Mouse (Mus musculus) kidney, postnatal 0 days (tissue): ENCODE data around the gene Capn12. TPM values are rescaled to one million over a fixed set of nuclear protein-coding genes. Genes with fewer than 3 reads are reported as not detected.

ENCODE experiments used
- ATAC-seq: fragments of 200-750 bp; cut with Nextera tagmentation; replicated peaks from 2 replicates; pipeline ENCODE4 v1.8.0; 2017; ENCODE audit warnings: low read depth, moderate number of reproducible peaks, moderate TSS enrichment, moderate library complexity; ENCODE audit not compliant: low FRiP score
- DNase-seq: peaks from one replicate; pipeline ENCODE4 v3.0.0-alpha.2; 2016; ENCODE audit warnings: low spot score
- H3K27ac ChIP-seq: fragments of 300-500 bp; sonication (generic); 2 replicates; pipeline ENCODE4 v1.5.1; 2014; ENCODE audit warnings: mild to moderate bottlenecking
- H3K27me3 ChIP-seq: fragments of 300-500 bp; sonication (generic); 2 replicates; pipeline ENCODE4 v1.6.1; 2014; ENCODE audit warnings: low read length, mixed read lengths; ENCODE audit not compliant: insufficient read depth
- H3K36me3 ChIP-seq: fragments of 300-500 bp; sonication (generic); 2 replicates; pipeline ENCODE4 v1.6.1; 2014; ENCODE audit warnings: low read length, mixed read lengths; ENCODE audit not compliant: insufficient read depth
- H3K4me1 ChIP-seq: fragments of 300-500 bp; sonication (generic); replicated peaks from 2 replicates; pipeline ENCODE4 v1.6.1; 2014; ENCODE audit warnings: antibody characterized with exemption, low read length, mixed read lengths; ENCODE audit not compliant: insufficient read depth
- H3K4me2 ChIP-seq: fragments of 300-500 bp; sonication (generic); 2 replicates; pipeline ENCODE4 v1.6.1; 2014; ENCODE audit warnings: mild to moderate bottlenecking, low read length, moderate library complexity, mixed read lengths
- H3K4me3 ChIP-seq: fragments of 300-500 bp; sonication (generic); replicated peaks from 2 replicates; pipeline ENCODE4 v1.5.1; 2014; ENCODE audit warnings: low read depth, low read length
- H3K9ac ChIP-seq: fragments of 300-500 bp; sonication (generic); 2 replicates; pipeline ENCODE4 v1.6.1; 2014; ENCODE audit warnings: low read depth, low read length
- H3K9me3 ChIP-seq: fragments of 300-500 bp; sonication (generic); replicated peaks from 2 replicates; pipeline ENCODE4 v1.6.1; 2016; ENCODE audit warnings: low read length, inconsistent platforms, mixed read lengths
- CTCF ChIP-seq: IDR thresholded peaks from 2 replicates; pipeline ENCODE4 v1.5.1; 2016; ENCODE audit warnings: antibody characterized with exemption, low read depth, mild to moderate bottlenecking, moderate library complexity
- WGBS: fragments of 180-500 bp; shearing (Covaris S2); extraction: QIAGEN DNeasy Blood & Tissue Kit; methylation state at CpG from one replicate; pipeline ENCODE4 v1.1.7; 2014; 5-methylcytosine and 5-hydroxymethylcytosine counted together
- polyA plus RNA-seq: library from polyadenylated mRNA; unstranded; fragments of >200 nt; fragmentation: Nextera tagmentation; extraction: Ambion mirVana; gene quantifications from 2 replicates; pipeline ENCODE4 v1.2.1, GENCODE M21; 2015

Capn12 gene
- polyA plus RNA-seq, 1 experiment from 2014 or later, result 0.47 TPM

- Histone ChIP-seq H3K9ac (no peak overlapping the region), H3K27ac (peak overlapping the region; percentile 5; the same call in 1 of the 2 replicates), H3K9me3 (no peaks in the 10 kb centered on the region), H3K4me1 (no peaks in the 10 kb centered on the region), H3K4me2 (no peak overlapping the region), H3K27me3 (no peaks in the 10 kb centered on the region), H3K4me3 (no peak overlapping the region), H3K36me3 (no peaks in the 10 kb centered on the region)
- DNase-seq, result peak; percentile 46
- no peak for TF ChIP-seq CTCF
- 0 out of 2 replicates have a peak, but pooled peaks have one; percentile 13 for ATAC-seq
- 13% methylated on average over 1 of the region's 1 CpGs for WGBS
Measured at GRCm38 (mm10) chr7:28849700-28850236, 31.5 kb upstream of the Capn12 start.

GRCm38 (mm10) chr7:28850642-28851041, 30.6 kb upstream of the Capn12 start:
- H3K4me1 ChIP-seq, result no peaks in the 10 kb centered on the region
- no peaks in the 10 kb centered on the region for H3K36me3 ChIP-seq
- H3K27me3 ChIP-seq, result no peaks in the 10 kb centered on the region
- ATAC-seq, result no peak
- H3K9me3 ChIP-seq, result no peaks in the 10 kb centered on the region
- no peak overlapping the region for H3K4me2 ChIP-seq
- DNase-seq, result no peak
- WGBS, result 63% methylated on average over 4 of the region's 4 CpGs
- H3K9ac ChIP-seq, result no peak overlapping the region
- no peak overlapping the region for H3K27ac ChIP-seq
- no peak for TF ChIP-seq CTCF
- H3K4me3 ChIP-seq, result no peak overlapping the region

GRCm38 (mm10) chr7:28859953-28860352, 21.3 kb upstream of the Capn12 start:
- H3K4me2 ChIP-seq, result no peak overlapping the region
- H3K27ac ChIP-seq, result no peak overlapping the region
- no peaks in the 10 kb centered on the region for H3K27me3 ChIP-seq
- H3K9me3 ChIP-seq, result no peaks in the 10 kb centered on the region
- ATAC-seq (no peak), DNase-seq (no peak)
- no peak overlapping the region for H3K4me3 ChIP-seq
- WGBS, result 91% methylated on average over 2 of the region's 2 CpGs
- no peak overlapping the region for H3K9ac ChIP-seq
- TF ChIP-seq CTCF, result no peak
- peaks cover 4% of the 10 kb centered on the region; the same call in 1 of the 2 replicates for H3K4me1 ChIP-seq
- no peaks in the 10 kb centered on the region for H3K36me3 ChIP-seq

GRCm38 (mm10) chr7:28860898-28861297, 20.3 kb upstream of the Capn12 start:
- no peaks in the 10 kb centered on the region for H3K9me3 ChIP-seq
- no peak overlapping the region for H3K9ac ChIP-seq
- DNase-seq (no peak), ATAC-seq (no peak)
- H3K4me3 ChIP-seq, result no peak overlapping the region
- no peak overlapping the region for H3K4me2 ChIP-seq
- no peak overlapping the region for H3K27ac ChIP-seq
- no peaks in the 10 kb centered on the region for H3K36me3 ChIP-seq
- 0 out of 2 replicates have a peak, but pooled peaks have one; percentile 25 for TF ChIP-seq CTCF
- H3K27me3 ChIP-seq, result no peaks in the 10 kb centered on the region
- WGBS, result 89% methylated on average over 6 of the region's 6 CpGs
- H3K4me1 ChIP-seq, result peaks cover 4% of the 10 kb centered on the region; the same call in 1 of the 2 replicates

GRCm38 (mm10) chr7:28862817-28863499, 18.3 kb upstream of the Capn12 start:
- H3K9me3 ChIP-seq, result no peaks in the 10 kb centered on the region
- H3K4me3 ChIP-seq, result no peak overlapping the region
- H3K36me3 ChIP-seq, result no peaks in the 10 kb centered on the region
- H3K9ac ChIP-seq, result no peak overlapping the region
- no peak for ATAC-seq
- no peaks in the 10 kb centered on the region for H3K27me3 ChIP-seq
- 71% methylated on average over 15 of the region's 15 CpGs for WGBS
- no peak overlapping the region for H3K27ac ChIP-seq
- no peak for DNase-seq
- H3K4me2 ChIP-seq, result no peak overlapping the region
- no peak for TF ChIP-seq CTCF
- H3K4me1 ChIP-seq, result peaks cover 4% of the 10 kb centered on the region; the same call in 1 of the 2 replicates

GRCm38 (mm10) chr7:28863540-28863939, 17.7 kb upstream of the Capn12 start, which contains the start of gene Lgals7:
Gene Lgals7, plus strand, starts transcription at chr7:28863853.
- ATAC-seq, result no peak
- peak within 1 kb of the TSS; percentile 7; the same call in 1 of the 2 replicates for H3K4me2 ChIP-seq
- H3K9me3 ChIP-seq, result no peaks in the 10 kb centered on the region

More at GRCm38 (mm10) chr7:28863540-28863939, 17.7 kb upstream of the Capn12 start, which contains the start of gene Lgals7:
- no peak for DNase-seq
- H3K4me3 ChIP-seq, result no peak within 1 kb of the TSS
- no peaks in the 10 kb centered on the region for H3K27me3 ChIP-seq
- WGBS, result 78% methylated on average over 6 of the region's 6 CpGs
- TF ChIP-seq CTCF, result no peak
- peaks cover 4% of the 10 kb centered on the region; the same call in 1 of the 2 replicates for H3K4me1 ChIP-seq
- no peak within 1 kb of the TSS for H3K9ac ChIP-seq
- no peaks in the 10 kb centered on the region for H3K36me3 ChIP-seq
- no peak within 1 kb of the TSS for H3K27ac ChIP-seq
